Mouse (Mus musculus) kidney, adult 2 months (tissue): ENCODE measurements around the gene Bcas3.

ENCODE experiments used
- CTCF ChIP-seq: fragments of 200-500 bp; conservative IDR thresholded peaks from 2 replicates; pipeline ENCODE4 v1.5.1; 2011; ENCODE audit warnings: low read depth, mild to moderate bottlenecking, control low read depth, low read length, moderate library complexity, mixed read lengths; ENCODE audit not compliant: insufficient read depth, insufficient read length
- POLR2A ChIP-seq: fragments of 200-500 bp; IDR thresholded peaks from one replicate; pipeline ENCODE4 v1.6.1; 2011; ENCODE audit warnings: low read depth, low read length, control low read depth

DNA sequence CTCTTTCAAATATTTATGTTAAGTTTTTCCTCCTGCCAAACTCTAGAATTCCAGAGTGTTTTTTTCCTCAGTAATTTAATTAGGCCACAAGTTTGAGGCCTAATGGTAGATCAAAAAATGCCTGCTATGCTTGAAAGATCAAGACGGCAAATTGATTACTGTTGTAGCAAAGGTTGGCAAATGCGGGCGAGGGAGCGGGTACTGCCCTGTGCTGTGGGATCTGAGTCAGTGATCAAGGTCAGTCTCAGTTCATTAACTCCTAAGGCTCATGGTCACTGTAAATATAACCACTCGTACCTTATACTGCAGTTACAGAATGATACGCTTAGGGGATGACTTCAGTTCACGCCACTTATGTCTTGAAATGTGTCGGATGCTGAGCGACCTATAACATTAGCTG, 296.4 kb downstream of the Bcas3 start:
- TF ChIP-seq POLR2A (no peak), CTCF (no peak)
